Mouse (Mus musculus): ENCODE data around the gene Chrm1. TPM values are rescaled to one million over a fixed set of nuclear protein-coding genes. Genes with fewer than 3 reads are reported as not detected.
A peak's percentile ranks its signal among the peaks of the same experiment; 100 is the strongest.

The Chrm1 gene
- polyA plus RNA-seq, 1 experiment from 2014 or later = 0.04 TPM

GRCm38 (mm10) chr19:8699652-8700051, 36.1 kb downstream of the Chrm1 start:
- DNase-seq (ENCODE audit: low spot score, missing footprints) (no peak), ATAC-seq (ENCODE audit: low FRiP score) (no peak)
- H3K4me2 ChIP-seq = no peak overlapping the region
- WGBS = 80% methylated on average over 9 of the region's 9 CpGs
- no peaks in the 10 kb centered on the region for H3K36me3 ChIP-seq (ENCODE audit: control insufficient read depth, insufficient read depth, low read length)
- H3K4me1 ChIP-seq (ENCODE audit: control insufficient read depth, insufficient read depth, low read length) = no peaks in the 10 kb centered on the region
- H3K27me3 ChIP-seq (ENCODE audit: control insufficient read depth, insufficient read depth, low read length) = no peaks in the 10 kb centered on the region
- H3K9me3 ChIP-seq (ENCODE audit: control insufficient read depth, low read length) = no peaks in the 10 kb centered on the region
- H3K9ac ChIP-seq (ENCODE audit: low read length) = no peak overlapping the region
- H3K27ac ChIP-seq (ENCODE audit: low read depth, low read length) = no peak overlapping the region
- no peak overlapping the region for H3K4me3 ChIP-seq (ENCODE audit: low read depth, low read length)

DNA sequence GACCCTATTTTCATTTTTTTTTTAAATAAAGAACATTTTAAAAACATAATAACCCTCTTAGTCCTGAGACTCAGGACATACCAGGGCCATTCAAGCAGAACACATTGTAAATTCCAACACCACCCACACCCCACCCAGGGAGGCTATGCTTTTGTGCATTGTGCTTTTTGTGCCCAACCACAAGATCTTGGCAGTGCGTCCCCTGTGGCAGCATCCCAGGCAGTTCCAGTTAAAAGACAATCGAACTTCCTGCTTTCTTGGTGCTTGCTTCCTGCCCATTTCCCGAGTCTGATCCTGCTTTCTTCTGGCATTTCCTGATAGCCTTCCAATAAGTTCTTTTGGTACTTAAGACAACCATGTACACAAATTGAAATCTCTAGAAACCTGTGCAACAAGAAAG, 38.9 kb downstream of the Chrm1 start:
- no peaks in the 10 kb centered on the region for H3K27me3 ChIP-seq (ENCODE audit: control insufficient read depth, insufficient read depth, low read length)
- no peak for ATAC-seq (ENCODE audit: low FRiP score)
- WGBS = 71% methylated on average over 3 of the region's 3 CpGs
- peak; percentile 21 for DNase-seq (ENCODE audit: low spot score, missing footprints)
- no peak overlapping the region for H3K9ac ChIP-seq (ENCODE audit: low read length)
- peaks cover under 1% of the 10 kb centered on the region; the same call in 1 of the 2 replicates for H3K36me3 ChIP-seq (ENCODE audit: control insufficient read depth, insufficient read depth, low read length)
- H3K27ac ChIP-seq (ENCODE audit: low read depth, low read length) = no peak overlapping the region
- H3K9me3 ChIP-seq (ENCODE audit: control insufficient read depth, low read length) = no peaks in the 10 kb centered on the region
- no peak overlapping the region for H3K4me3 ChIP-seq (ENCODE audit: low read depth, low read length)
- no peak overlapping the region for H3K4me2 ChIP-seq
- no peaks in the 10 kb centered on the region for H3K4me1 ChIP-seq (ENCODE audit: control insufficient read depth, insufficient read depth, low read length)

- Histone ChIP-seq H3K36me3 (ENCODE audit: control insufficient read depth, insufficient read depth, low read length) (peaks cover 11% of the 10 kb centered on the region; the same call in 1 of the 2 replicates), H3K4me3 (ENCODE audit: low read depth, low read length) (no peak overlapping the region), H3K27me3 (ENCODE audit: control insufficient read depth, insufficient read depth, low read length) (no peaks in the 10 kb centered on the region), H3K27ac (ENCODE audit: low read depth, low read length) (no peak overlapping the region), H3K9me3 (ENCODE audit: control insufficient read depth, low read length) (no peaks in the 10 kb centered on the region), H3K9ac (ENCODE audit: low read length) (no peak overlapping the region), H3K4me1 (ENCODE audit: control insufficient read depth, insufficient read depth, low read length) (no peaks in the 10 kb centered on the region), H3K4me2 (no peak overlapping the region)
- WGBS = 31% methylated on average over 4 of the region's 4 CpGs
- ATAC-seq (ENCODE audit: low FRiP score) (no peak), DNase-seq (ENCODE audit: low spot score, missing footprints) (peak; percentile 78)
These were observed 40.0 kb downstream of the Chrm1 start for GRCm38 (mm10) chr19:8703571-8703970.

DNA sequence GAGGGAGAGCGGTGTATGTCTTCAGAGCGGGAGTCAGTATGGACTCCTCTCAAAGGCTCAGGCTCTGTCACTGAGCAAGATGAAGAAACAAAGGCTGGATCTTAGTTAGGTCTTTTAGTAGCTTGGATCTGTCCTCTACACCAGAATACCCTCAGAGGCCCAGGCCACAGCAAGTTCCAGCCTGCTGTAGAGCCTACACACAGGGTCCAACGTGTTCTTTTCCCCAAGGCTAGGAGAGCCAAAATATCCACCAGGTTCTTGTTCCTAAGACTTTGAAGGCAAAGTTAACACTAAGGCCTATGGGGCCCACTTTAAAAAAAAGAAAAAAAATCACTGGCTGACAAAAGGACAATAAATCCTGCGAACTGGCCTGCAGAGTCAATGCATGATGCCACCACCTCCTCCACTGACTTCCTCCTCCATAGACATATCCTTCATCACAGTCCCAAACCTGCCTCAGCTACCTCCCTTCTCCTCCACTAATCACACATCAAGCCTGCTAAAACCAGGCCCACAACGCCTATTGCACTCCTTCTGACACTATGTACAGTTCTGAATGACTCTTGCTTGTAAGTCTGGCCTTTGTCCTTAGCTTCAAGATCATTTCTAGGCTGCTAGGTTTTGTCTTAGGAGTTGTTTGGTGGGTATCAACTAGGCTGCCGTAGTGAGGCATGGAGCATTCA, 41.6 kb downstream of the Chrm1 start:
- no peak for ATAC-seq (ENCODE audit: low FRiP score)

GRCm38 (mm10) chr19:8706132-8706667, 42.6 kb downstream of the Chrm1 start:
- Histone ChIP-seq H3K27me3 (ENCODE audit: control insufficient read depth, insufficient read depth, low read length) (no peaks in the 10 kb centered on the region), H3K9ac (ENCODE audit: low read length) (no peak overlapping the region), H3K4me2 (no peak overlapping the region), H3K36me3 (ENCODE audit: control insufficient read depth, insufficient read depth, low read length) (peaks cover 27% of the 10 kb centered on the region; the same call in 1 of the 2 replicates), H3K9me3 (ENCODE audit: control insufficient read depth, low read length) (no peaks in the 10 kb centered on the region), H3K4me1 (ENCODE audit: control insufficient read depth, insufficient read depth, low read length) (peaks cover 1% of the 10 kb centered on the region; the same call in 1 of the 2 replicates), H3K27ac (ENCODE audit: low read depth, low read length) (no peak overlapping the region), H3K4me3 (ENCODE audit: low read depth, low read length) (no peak overlapping the region)
- peak; percentile 77 for DNase-seq (ENCODE audit: low spot score, missing footprints)
- ATAC-seq (ENCODE audit: low FRiP score) = no peak
- WGBS = 81% methylated on average over 7 of the region's 7 CpGs

More for the DNA sequence above, 41.6 kb downstream of the Chrm1 start:
- peak; percentile 54 for DNase-seq (ENCODE audit: low spot score, missing footprints)
- Histone ChIP-seq H3K4me3 (ENCODE audit: low read depth, low read length) (no peak overlapping the region), H3K9ac (ENCODE audit: low read length) (no peak overlapping the region), H3K4me1 (ENCODE audit: control insufficient read depth, insufficient read depth, low read length) (no peaks in the 10 kb centered on the region), H3K27me3 (ENCODE audit: control insufficient read depth, insufficient read depth, low read length) (no peaks in the 10 kb centered on the region), H3K9me3 (ENCODE audit: control insufficient read depth, low read length) (no peaks in the 10 kb centered on the region), H3K27ac (ENCODE audit: low read depth, low read length) (no peak overlapping the region), H3K36me3 (ENCODE audit: control insufficient read depth, insufficient read depth, low read length) (peaks cover 26% of the 10 kb centered on the region; the same call in 1 of the 2 replicates), H3K4me2 (no peak overlapping the region)
- 77% methylated on average over 6 of the region's 6 CpGs for WGBS

DNA sequence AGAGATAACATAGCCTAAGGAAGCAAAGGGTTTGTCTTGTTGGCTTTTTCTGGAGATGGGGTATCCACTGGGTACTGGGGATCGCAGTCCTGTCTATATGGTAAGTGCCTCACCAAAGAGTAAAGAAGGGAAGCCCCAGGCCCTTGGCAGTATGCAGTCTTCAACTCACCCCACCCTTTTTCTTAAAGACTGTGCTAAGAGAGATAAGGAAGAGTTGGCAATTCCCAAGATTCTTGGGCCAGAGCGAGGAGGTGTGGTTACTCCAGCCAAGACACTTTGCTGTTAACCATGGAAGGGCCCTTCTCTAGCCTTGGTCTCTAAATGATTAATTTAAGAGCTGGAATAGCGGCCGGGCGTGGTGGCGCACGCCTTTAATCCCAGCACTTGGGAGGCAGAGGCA, 43.3 kb downstream of the Chrm1 start:
- 94% methylated on average over 7 of the region's 7 CpGs for WGBS
- Histone ChIP-seq H3K27ac (ENCODE audit: low read depth, low read length) (no peak overlapping the region), H3K4me3 (ENCODE audit: low read depth, low read length) (no peak overlapping the region), H3K4me2 (no peak overlapping the region), H3K9ac (ENCODE audit: low read length) (no peak overlapping the region), H3K9me3 (ENCODE audit: control insufficient read depth, low read length) (no peaks in the 10 kb centered on the region), H3K27me3 (ENCODE audit: control insufficient read depth, insufficient read depth, low read length) (no peaks in the 10 kb centered on the region), H3K4me1 (ENCODE audit: control insufficient read depth, insufficient read depth, low read length) (peaks cover 9% of the 10 kb centered on the region), H3K36me3 (ENCODE audit: control insufficient read depth, insufficient read depth, low read length) (peaks cover 27% of the 10 kb centered on the region; the same call in 1 of the 2 replicates)
- no peak for ATAC-seq (ENCODE audit: low FRiP score)
- peak; percentile 79 for DNase-seq (ENCODE audit: low spot score, missing footprints)

DNA sequence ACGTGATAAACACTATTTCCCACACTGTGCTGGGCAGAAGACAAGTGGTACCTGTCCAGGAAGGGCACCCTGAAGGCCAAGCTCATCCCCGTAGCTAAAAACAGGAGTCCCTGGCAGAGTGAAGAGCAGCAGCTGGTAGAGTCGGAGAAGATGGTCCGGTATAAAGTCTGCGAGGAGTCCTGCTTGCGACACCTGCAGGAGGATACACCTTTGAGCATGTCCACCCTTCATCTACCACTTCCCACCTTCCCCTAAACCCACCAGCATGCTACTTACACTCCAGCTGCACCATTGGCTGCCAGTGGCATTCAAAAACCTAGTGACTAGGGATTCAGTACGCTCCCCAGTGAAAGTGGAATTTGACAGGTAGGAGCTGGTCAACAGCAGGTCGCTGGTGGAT, 45.4 kb downstream of the Chrm1 start:
- Histone ChIP-seq H3K36me3 (ENCODE audit: control insufficient read depth, insufficient read depth, low read length) (peaks cover 27% of the 10 kb centered on the region; the same call in 1 of the 2 replicates), H3K27ac (ENCODE audit: low read depth, low read length) (no peak overlapping the region), H3K9ac (ENCODE audit: low read length) (no peak overlapping the region), H3K27me3 (ENCODE audit: control insufficient read depth, insufficient read depth, low read length) (no peaks in the 10 kb centered on the region), H3K4me1 (ENCODE audit: control insufficient read depth, insufficient read depth, low read length) (peaks cover 13% of the 10 kb centered on the region), H3K4me3 (ENCODE audit: low read depth, low read length) (no peak overlapping the region), H3K4me2 (no peak overlapping the region), H3K9me3 (ENCODE audit: control insufficient read depth, low read length) (no peaks in the 10 kb centered on the region)
- WGBS = 89% methylated on average over 8 of the region's 8 CpGs
- ATAC-seq (ENCODE audit: low FRiP score) = no peak
- DNase-seq (ENCODE audit: low spot score, missing footprints) = no peak

DNA sequence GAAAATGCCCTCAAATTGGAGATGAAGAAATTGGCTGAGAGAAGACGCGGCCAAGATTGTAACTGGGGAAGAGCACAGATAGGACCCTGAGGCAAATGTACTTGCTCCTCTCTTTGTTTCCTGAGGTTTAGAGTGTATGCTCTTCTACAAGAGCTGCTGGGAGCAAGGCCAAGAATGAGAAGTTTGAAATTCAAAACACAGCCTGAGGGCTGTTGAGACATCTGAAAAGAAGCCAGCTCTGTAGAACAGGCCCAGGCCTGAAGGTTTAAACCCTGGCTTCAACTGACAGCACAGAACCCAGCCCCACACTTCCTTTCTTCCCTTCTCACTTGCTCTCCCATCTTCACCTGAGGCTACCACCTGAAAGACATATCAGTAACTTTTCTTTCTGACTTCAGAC, 46.5 kb downstream of the Chrm1 start:
- H3K4me1 ChIP-seq (ENCODE audit: control insufficient read depth, insufficient read depth, low read length) = peaks cover 16% of the 10 kb centered on the region
- 92% methylated on average over 2 of the region's 2 CpGs for WGBS
- ATAC-seq (ENCODE audit: low FRiP score) (no peak), DNase-seq (ENCODE audit: low spot score, missing footprints) (no peak)
- peaks cover 27% of the 10 kb centered on the region; the same call in 1 of the 2 replicates for H3K36me3 ChIP-seq (ENCODE audit: control insufficient read depth, insufficient read depth, low read length)
- no peak overlapping the region for H3K4me3 ChIP-seq (ENCODE audit: low read depth, low read length)
- no peaks in the 10 kb centered on the region for H3K9me3 ChIP-seq (ENCODE audit: control insufficient read depth, low read length)
- no peaks in the 10 kb centered on the region for H3K27me3 ChIP-seq (ENCODE audit: control insufficient read depth, insufficient read depth, low read length)
- H3K27ac ChIP-seq (ENCODE audit: low read depth, low read length) = no peak overlapping the region
- no peak overlapping the region for H3K4me2 ChIP-seq
- H3K9ac ChIP-seq (ENCODE audit: low read length) = no peak overlapping the region

- ATAC-seq (ENCODE audit: low FRiP score) = no peak
- H3K27ac ChIP-seq (ENCODE audit: low read depth, low read length) = no peak overlapping the region
- H3K27me3 ChIP-seq (ENCODE audit: control insufficient read depth, insufficient read depth, low read length) = no peaks in the 10 kb centered on the region
- H3K4me2 ChIP-seq = peak overlapping the region; percentile 73
- H3K36me3 ChIP-seq (ENCODE audit: control insufficient read depth, insufficient read depth, low read length) = peaks cover 27% of the 10 kb centered on the region; the same call in 1 of the 2 replicates
- H3K4me3 ChIP-seq (ENCODE audit: low read depth, low read length) = peak overlapping the region; percentile 91; the same call in 1 of the 2 replicates
- WGBS = 87% methylated on average over 4 of the region's 4 CpGs
- no peaks in the 10 kb centered on the region for H3K9me3 ChIP-seq (ENCODE audit: control insufficient read depth, low read length)
- peak overlapping the region; percentile 93; the same call in 1 of the 2 replicates for H3K9ac ChIP-seq (ENCODE audit: low read length)
- peaks cover 16% of the 10 kb centered on the region for H3K4me1 ChIP-seq (ENCODE audit: control insufficient read depth, insufficient read depth, low read length)
- no peak for DNase-seq (ENCODE audit: low spot score, missing footprints)
These were observed 47.9 kb downstream of the Chrm1 start for GRCm38 (mm10) chr19:8711506-8711905.

All from midbrain, embryonic 11.5 days (tissue).